Mouse (Mus musculus): ENCODE measurements around the gene Rpusd1.

Rpusd1 gene

DNA sequence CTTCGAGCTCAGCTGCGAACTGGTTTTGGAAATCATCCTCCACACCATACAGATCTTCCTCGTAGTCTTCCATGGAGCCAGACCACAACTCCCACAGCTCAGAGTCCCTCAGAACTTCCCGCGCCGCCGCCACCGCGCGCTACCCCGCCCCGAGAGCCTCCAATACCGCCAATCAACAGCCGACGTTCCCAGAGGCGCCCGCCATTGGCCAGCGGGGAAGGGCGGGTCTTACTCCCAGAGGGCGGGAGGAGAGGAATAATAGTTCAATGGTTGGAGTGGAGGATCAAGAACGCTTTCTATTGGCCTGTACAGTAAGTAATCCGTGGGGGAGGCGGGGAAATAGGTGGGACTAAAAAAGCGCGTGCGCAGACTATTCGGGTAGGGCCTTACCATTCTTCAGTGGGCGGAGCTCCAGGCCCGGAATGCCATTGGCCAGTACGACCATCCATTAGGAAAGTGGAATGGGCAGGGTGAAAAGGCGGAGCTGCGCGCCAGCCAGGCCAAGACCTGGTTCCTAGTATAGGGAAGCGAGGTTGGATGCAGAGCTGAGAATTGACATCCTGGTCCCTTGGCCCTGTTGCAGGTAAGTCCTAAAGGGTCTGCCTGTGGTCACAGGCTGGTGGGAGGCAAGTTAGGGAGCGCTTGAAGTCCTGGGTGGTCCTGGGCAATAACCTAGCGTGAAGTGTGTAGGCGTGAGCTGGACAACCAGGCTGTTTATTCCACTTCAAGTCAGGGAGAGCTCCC lies at the start of gene Rpusd1, which contains the start of gene Chtf18:
Gene Rpusd1, plus strand, starts transcription at position 406 of the 744 bp plus-strand sequence.
Gene Chtf18, minus strand, starts transcription at position 155 of the 744 bp plus-strand sequence.
- DNase-seq (ENCODE audit: low spot score in 2 of 2) = peak; percentile 99 to 100

DNA sequence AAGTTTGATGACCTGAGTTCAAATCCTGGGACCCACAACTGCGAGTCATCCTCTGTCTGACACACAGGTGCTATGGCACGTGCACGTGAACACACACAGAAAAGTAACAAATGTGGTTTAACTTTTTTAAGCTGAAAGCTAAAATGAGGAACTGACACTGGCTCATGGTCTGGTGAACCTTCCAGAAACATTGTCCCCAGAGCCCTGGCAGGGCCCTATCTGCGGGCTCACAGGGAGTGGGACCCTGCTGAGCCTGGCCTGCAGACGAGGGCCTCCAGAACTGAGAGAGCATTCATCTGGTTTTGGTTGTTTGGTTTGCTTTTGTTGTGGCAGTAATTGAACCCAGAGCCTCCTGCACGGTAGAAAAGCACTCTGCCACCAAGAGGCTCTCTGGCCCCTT lies 49.5 kb upstream of the Rpusd1 start:
- DNase-seq (ENCODE audit: low spot score in 2 of 2) = no peak

DNA sequence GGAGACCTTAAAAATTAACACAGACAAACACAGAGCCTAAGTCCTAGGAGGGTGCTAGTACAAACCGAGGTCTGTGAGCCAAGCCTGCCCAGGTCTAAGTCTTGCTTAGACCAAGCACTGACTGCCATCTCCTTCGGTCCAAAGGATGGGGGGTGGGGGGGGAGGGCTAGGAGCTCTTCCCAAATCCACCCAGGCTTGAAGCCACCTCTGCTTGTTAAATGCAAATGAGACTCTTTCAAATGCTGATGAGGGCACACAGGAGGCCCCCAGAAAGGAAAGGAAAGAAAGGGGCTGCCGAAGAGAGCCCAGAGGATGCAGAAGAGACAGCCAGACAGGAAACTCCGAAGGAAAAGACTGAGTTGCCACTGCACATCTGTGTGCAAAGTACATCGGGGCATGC lies 47.7 kb upstream of the Rpusd1 start:
- no peak for DNase-seq (ENCODE audit: low spot score in 2 of 2)

DNA sequence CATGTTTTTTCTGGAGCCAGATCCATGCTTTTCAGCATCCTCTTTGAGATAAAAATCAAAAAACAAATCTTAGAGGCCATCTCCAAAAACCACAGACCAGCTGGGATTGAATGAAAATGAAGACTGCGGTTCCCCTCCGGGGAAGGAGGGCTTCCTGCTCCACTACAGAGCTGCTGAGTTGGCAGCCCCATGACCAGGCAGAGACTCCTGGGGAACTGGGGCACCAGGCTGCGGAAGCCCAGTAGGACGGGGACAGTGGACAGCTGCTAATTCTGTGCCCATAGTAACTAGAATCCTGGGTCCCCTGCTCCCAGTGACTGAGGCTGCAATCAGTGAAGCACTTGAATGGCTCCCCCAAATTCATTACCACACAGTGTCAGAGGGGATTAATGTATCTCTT lies 45.8 kb upstream of the Rpusd1 start:
- no peak for DNase-seq (ENCODE audit: low spot score in 2 of 2)

DNA sequence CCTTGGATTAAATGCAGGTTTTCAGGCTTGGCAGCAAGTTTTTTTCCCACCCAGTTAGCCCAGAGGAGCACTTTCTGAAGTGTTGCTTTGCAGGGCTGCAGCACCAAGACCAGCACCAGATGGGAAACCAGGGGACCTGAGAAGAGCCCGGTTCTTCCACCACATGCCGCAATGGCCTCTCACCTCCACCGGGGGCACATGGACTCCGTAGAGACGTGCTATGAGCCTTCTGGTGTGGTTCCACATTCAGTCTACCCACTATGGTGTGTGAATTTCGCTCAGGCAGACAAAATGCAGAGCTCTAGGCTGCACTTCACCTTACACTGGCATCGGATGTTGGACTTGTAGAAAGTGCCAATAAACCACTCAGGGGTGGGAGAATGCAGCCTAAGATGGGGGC lies 41.1 kb upstream of the Rpusd1 start:
- no peak for DNase-seq (ENCODE audit: low spot score in 2 of 2)

DNA sequence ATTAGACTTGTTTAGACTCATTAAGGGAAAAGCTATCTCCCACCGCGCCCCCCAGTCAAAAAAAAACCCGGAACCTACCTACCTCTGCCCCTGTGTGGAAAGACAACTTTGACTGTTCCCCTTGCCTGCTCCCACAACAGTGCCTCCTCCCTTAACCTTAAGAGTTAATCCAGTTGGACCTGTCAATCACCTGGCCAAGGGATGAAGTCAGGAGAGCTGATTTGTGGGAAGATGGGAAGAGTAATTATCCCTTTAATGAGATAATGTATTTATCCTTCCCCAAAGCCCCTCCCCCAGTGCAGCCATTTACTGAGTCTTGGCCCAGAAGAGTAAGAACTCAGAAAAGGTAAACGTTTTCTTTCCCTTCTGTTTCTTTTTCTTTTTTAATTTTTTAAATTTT lies 38.5 kb upstream of the Rpusd1 start:
- no peak for DNase-seq (ENCODE audit: low spot score in 2 of 2)

DNA sequence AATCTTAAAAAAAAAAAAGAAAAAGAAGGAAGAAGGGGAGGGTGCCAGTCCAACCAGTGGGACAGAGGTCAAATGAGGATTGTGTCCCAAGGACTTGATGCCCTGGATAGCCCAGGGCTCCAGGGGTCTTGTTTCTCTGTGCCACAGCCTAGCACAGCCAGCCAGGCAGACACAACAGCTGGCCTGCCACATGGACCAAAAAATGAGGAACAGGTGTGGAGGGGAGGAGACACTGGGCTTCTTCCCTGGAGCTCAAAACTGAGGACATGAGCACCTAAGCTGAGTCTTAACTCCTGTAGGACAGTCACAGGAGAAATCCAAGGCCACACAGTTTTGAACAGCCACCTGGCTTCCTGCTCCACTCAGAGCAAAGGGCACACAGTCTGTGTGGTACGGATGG lies 31.2 kb upstream of the Rpusd1 start:
- DNase-seq (ENCODE audit: low spot score in 2 of 2) = no peak

DNA sequence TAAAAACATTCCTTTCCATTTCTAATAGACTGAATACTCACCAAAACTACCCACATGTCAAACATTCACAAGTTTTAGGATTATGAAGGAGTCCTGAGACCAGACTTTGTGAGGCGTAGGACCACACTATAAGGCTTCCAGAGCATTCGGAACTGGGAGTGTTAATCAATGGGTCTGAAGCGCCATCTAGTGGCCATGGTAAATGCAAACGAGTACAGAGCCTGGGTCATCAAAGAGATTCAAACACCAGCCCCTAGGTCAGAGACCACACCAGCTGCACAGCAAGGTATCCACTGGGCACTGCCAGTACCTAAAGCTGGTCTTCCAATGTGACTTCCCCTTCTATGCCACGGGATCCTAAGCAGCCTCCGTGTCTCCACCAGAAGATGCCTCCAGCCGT lies 29.0 kb upstream of the Rpusd1 start:
- peak; percentile 52 to 67 for DNase-seq (ENCODE audit: low spot score in 2 of 2)

DNA sequence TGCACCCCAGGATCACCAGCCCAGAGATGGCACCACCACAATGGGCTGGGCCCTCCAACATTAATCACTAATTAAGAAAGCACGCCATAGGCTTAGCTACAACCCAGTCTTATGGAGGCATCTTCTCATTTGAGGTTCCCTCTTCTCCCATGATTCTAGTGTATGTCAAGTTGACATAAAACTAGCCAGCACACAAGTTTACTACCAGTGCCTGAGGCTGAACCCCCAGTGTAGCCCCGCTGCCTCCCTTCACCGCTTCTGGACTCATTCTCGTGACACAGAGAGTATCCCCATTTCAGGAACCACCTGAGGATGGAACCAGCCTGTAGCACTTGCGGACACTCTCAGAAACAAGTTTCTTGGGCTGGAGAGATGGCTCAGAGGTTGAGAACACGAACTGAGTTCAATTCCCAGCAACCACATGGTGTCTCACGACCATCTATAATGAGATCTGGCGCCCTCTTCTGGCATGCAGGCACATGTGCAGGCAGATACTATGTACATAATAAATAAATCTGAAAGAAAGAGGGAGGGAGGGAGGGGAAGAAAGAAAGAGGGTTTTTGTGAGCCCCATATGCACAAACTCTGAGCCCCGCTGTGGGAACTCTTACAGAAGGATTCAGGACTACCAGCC lies 26.5 kb upstream of the Rpusd1 start:
- DNase-seq (ENCODE audit: low spot score in 2 of 2) = no peak

GRCm38 (mm10) chr17:25709994-25710393 lies 17.5 kb upstream of the Rpusd1 start:
- no peak for DNase-seq (ENCODE audit: low spot score in 2 of 2)

- DNase-seq (ENCODE audit: low spot score in 2 of 2) = no peak
Measured at GRCm38 (mm10) chr17:25711136-25711535, 16.3 kb upstream of the Rpusd1 start.

GRCm38 (mm10) chr17:25715627-25716026 lies 11.8 kb upstream of the Rpusd1 start:
- no peak for DNase-seq (ENCODE audit: low spot score in 2 of 2)

DNA sequence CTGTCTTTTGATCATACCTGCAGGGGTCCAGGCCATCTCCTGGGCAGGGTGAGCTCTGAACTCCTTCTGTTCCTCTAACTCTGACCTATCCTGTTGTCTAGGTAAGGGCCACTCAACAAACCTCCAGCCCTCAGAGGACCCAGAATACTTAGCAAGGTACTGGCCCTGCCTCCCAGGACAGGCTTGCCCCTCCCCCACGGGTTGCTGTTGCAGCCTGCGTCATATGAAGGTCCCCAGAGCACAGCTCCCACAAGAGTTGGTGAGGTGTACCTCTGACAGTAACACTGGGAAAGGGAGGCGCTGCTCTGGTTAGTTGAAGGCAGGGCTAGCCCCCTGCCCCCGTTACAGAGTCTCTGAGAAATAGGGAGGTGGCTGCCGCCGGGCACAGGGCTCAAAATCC lies 11.3 kb upstream of the Rpusd1 start:
- no peak for DNase-seq (ENCODE audit: low spot score in 2 of 2)

DNA sequence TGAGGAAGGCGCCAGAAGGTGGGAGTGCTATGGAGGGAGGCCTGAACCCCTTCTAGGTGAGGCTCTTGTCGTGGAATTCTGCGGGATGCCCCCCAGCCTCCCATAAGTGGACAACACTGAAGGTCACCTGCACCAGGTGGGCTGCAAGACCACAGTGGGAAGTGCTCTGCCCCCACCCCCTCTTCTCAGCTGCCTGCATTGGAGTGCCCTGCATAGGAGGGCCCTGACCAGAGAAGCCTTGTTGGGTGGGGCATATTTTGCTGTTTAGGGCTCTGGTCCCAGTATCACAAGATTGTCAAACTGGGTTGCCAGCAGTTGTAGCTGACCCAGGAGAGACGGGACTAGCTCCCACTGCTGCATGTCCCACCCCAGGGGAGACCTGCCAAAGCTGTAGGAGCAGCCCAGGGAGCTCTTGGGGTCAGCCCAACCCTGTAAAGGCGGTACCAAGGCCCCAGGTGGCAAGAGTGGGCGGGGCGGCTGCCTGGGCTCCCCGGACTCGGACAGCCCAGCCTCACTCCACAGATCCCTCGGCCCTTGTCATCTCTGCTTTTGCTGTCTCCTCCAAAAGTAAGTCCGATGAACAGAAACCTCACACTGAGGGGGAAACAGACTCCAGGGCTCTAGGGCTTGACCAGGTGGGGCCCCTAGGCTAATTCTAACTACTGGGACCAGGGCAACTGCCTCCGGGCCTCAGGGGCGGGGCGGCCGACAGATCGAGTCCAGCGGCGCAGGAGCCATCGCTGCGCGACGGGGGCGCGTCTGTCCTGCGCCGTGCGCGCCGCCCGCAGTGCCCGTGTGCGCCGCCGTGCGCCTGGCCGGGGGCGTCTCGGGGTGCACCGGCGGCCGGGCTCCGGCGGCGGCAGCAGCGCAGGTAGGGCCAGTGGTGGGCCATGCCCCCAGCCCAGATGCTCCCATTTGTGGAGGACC lies 10.5 kb upstream of the Rpusd1 start, which contains the start of gene Gng13:
Gene Gng13, plus strand, starts transcription at position 461 of the 927 bp plus-strand sequence.
- DNase-seq (ENCODE audit: low spot score in 2 of 2) = no peak

DNA sequence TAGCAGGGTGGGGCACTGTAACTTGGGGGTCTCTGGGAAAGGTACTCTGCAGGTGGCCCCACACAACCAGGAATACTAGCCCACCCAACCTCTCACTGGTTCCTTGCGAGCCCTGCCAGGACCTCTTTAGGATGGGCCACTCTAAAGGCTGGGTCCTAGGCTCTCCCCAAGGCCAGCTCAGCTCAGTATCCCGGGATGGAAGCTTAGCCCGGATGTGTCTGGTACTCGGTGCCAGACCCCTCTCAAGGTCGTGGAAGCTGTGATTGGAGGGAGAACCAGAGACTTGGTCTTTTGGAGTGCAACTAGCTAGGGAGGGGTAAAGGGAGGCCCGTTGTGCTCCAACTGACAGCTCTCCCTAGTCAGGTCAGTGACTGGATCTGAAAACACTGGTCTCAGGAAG lies 9.8 kb upstream of the Rpusd1 start:
- no peak for DNase-seq (ENCODE audit: low spot score in 2 of 2)

- no peak for DNase-seq (ENCODE audit: low spot score in 2 of 2)
Measured at GRCm38 (mm10) chr17:25721476-25721875, 6.0 kb upstream of the Rpusd1 start.

GRCm38 (mm10) chr17:25723470-25723869 lies 4.0 kb upstream of the Rpusd1 start:
- DNase-seq (ENCODE audit: low spot score in 2 of 2) = no peak

DNA sequence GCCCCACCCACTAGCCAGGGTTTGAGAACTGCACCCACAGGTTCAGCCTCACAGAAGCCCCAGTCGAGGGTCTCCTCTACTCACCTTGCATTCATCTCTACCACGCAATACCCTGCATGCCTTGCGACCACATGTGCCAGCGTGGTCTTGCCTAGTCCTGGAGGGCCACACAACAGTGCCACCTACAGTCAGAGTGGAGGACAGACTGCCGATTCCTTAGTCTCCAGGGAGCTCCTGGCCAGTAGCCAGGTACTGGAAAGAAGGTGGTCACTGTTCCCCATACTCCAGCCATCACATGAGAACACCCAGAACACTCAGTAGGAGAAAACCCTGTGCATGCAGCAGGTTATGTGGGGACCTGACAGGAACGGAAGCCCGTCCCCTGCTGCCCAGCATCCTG lies 3.6 kb upstream of the Rpusd1 start:
- DNase-seq (ENCODE audit: low spot score in 2 of 2) = no peak

GRCm38 (mm10) chr17:25725264-25725663 lies 2.2 kb upstream of the Rpusd1 start:
- DNase-seq (ENCODE audit: low spot score in 2 of 2) = no peak

GRCm38 (mm10) chr17:25728009-25728270 lies 470 bp downstream of the Rpusd1 start:
- DNase-seq (ENCODE audit: low spot score in 2 of 2) = no peak

GRCm38 (mm10) chr17:25732082-25732481 lies 4.6 kb downstream of the Rpusd1 start:
- DNase-seq (ENCODE audit: low spot score in 2 of 2) = peak; percentile 70 to 76

DNA sequence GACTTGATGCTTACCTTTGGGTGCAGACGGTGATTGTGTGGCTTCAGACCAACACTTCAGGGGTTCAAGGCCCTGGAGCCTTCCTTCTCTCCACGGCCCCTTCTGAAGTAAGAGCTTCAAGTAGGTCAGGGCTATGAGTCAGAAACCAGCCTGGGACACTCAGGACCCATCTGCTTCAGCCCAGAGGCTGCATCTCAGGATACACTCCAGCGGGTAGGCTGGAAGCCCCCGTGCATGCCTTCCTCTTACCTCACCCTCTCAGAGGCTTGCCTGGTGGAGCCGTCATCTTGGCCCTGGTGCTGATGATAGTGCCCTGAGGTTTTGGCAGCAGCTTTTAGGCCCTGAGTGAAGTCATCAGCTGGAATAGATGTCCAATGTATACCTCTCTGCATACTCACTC lies 7.8 kb downstream of the Rpusd1 start:
- DNase-seq (ENCODE audit: low spot score in 2 of 2) = no peak

GRCm38 (mm10) chr17:25735745-25736144 lies 8.3 kb downstream of the Rpusd1 start, which contains the start of gene Mslnl:
Gene Mslnl (plus strand): TSS chr17:25736042.
- no peak for DNase-seq (ENCODE audit: low spot score in 2 of 2)
